Mouse (Mus musculus) brown adipose tissue, adult 24 weeks (tissue): Measurements from ENCODE around the gene Defb48. TPM values are rescaled to one million over a fixed set of nuclear protein-coding genes. Genes with fewer than 3 reads are reported as not detected.
A peak's percentile ranks its signal among the peaks of the same experiment; 100 is the strongest.

Experiments used
- H3K27ac ChIP-seq: fragments of 200-500 bp; replicated peaks from 2 replicates; pipeline ENCODE4 v1.5.1; 2012; ENCODE audit warnings: low read depth, mild to moderate bottlenecking, low read length
- H3K4me1 ChIP-seq: fragments of 200-500 bp; 2 replicates; pipeline ENCODE4 v1.6.1; 2012; ENCODE audit warnings: low read length, mixed read lengths; ENCODE audit not compliant: control insufficient read depth, insufficient read depth, insufficient read length
- H3K4me3 ChIP-seq: fragments of 200-500 bp; 2 replicates; pipeline ENCODE4 v1.5.1; 2012; ENCODE audit warnings: low read depth, mild to moderate bottlenecking, low read length, moderate library complexity; ENCODE audit not compliant: insufficient read depth
- polyA plus RNA-seq: library from polyadenylated mRNA; stranded (reverse); fragments of >200 nt; gene quantifications from 2 replicates; pipeline ENCODE4 v1.2.4, GENCODE M21; 2012; ENCODE audit not compliant: missing spikeins, insufficient read depth, insufficient read length

The Defb48 gene
- polyA plus RNA-seq = not detected in 2 replicates

- H3K27ac ChIP-seq = no peak within 1 kb of the TSS
These were observed at the start of gene Defb48 for GRCm38 (mm10) chr14:62984410-62984809. TSS of gene Defb48 (minus strand) at chr14:62984510.

GRCm38 (mm10) chr14:63020524-63021156 is 36.3 kb upstream of the Defb48 start:
- Histone ChIP-seq H3K27ac (no peak overlapping the region), H3K4me1 (no peaks in the 10 kb centered on the region), H3K4me3 (no peak overlapping the region)

More at GRCm38 (mm10) chr14:62984410-62984809, at the start of gene Defb48:
- Histone ChIP-seq H3K4me1 (no peaks in the 10 kb centered on the region), H3K4me3 (no peak within 1 kb of the TSS)

GRCm38 (mm10) chr14:63014667-63015066 is 30.4 kb upstream of the Defb48 start:
- no peak overlapping the region for H3K4me3 ChIP-seq
- H3K4me1 ChIP-seq = no peaks in the 10 kb centered on the region
- no peak overlapping the region for H3K27ac ChIP-seq

GRCm38 (mm10) chr14:63013082-63013481 is 28.8 kb upstream of the Defb48 start:
- Histone ChIP-seq H3K4me3 (no peak overlapping the region), H3K27ac (no peak overlapping the region), H3K4me1 (no peaks in the 10 kb centered on the region)

- H3K27ac ChIP-seq = no peak within 1 kb of the TSS
- no peak within 1 kb of the TSS for H3K4me3 ChIP-seq
- no peaks in the 10 kb centered on the region for H3K4me1 ChIP-seq
These were observed 27.2 kb upstream of the Defb48 start, which contains the start of gene Defb43 for GRCm38 (mm10) chr14:63011471-63011870. TSS of gene Defb43 (plus strand) at chr14:63011771.

- Histone ChIP-seq H3K4me3 (no peak overlapping the region), H3K27ac (no peak overlapping the region)
These were observed 18.3 kb upstream of the Defb48 start for GRCm38 (mm10) chr14:63002588-63002987.

GRCm38 (mm10) chr14:62998977-62999376 is 14.7 kb upstream of the Defb48 start:
- no peaks in the 10 kb centered on the region for H3K4me1 ChIP-seq
- H3K4me3 ChIP-seq = no peak overlapping the region
- no peak overlapping the region for H3K27ac ChIP-seq

More at GRCm38 (mm10) chr14:63002588-63002987, 18.3 kb upstream of the Defb48 start:
- H3K4me1 ChIP-seq = no peaks in the 10 kb centered on the region

GRCm38 (mm10) chr14:62997777-62998176 is 13.5 kb upstream of the Defb48 start, which contains the start of gene Defb47:
TSS of gene Defb47 (plus strand) at chr14:62998077.
- H3K27ac ChIP-seq = no peak within 1 kb of the TSS
- H3K4me1 ChIP-seq = no peaks in the 10 kb centered on the region
- H3K4me3 ChIP-seq = no peak within 1 kb of the TSS

GRCm38 (mm10) chr14:62991849-62992510 is 7.7 kb upstream of the Defb48 start:
- Histone ChIP-seq H3K27ac (no peak overlapping the region), H3K4me1 (no peaks in the 10 kb centered on the region), H3K4me3 (no peak overlapping the region)

GRCm38 (mm10) chr14:62991271-62991670 is 7.0 kb upstream of the Defb48 start:
- no peak overlapping the region for H3K4me3 ChIP-seq
- H3K27ac ChIP-seq = no peak overlapping the region
- no peaks in the 10 kb centered on the region for H3K4me1 ChIP-seq

GRCm38 (mm10) chr14:62979815-62980214 is 4.5 kb downstream of the Defb48 start:
- Histone ChIP-seq H3K27ac (no peak overlapping the region), H3K4me3 (no peak overlapping the region), H3K4me1 (no peaks in the 10 kb centered on the region)

- Histone ChIP-seq H3K27ac (no peak overlapping the region), H3K4me3 (no peak overlapping the region), H3K4me1 (no peaks in the 10 kb centered on the region)
These were observed 9.3 kb downstream of the Defb48 start for GRCm38 (mm10) chr14:62975046-62975445.

GRCm38 (mm10) chr14:62965811-62966520 is 18.3 kb downstream of the Defb48 start:
- no peak overlapping the region for H3K27ac ChIP-seq
- H3K4me3 ChIP-seq = peak overlapping the region; percentile 40
- 0 out of 2 replicates have a peak, but pooled peaks cover 2% of the 10 kb centered on the region for H3K4me1 ChIP-seq

- Histone ChIP-seq H3K4me3 (no peak overlapping the region), H3K27ac (no peak overlapping the region), H3K4me1 (0 out of 2 replicates have a peak, but pooled peaks cover 2% of the 10 kb centered on the region)
These were observed 19.0 kb downstream of the Defb48 start for GRCm38 (mm10) chr14:62965342-62965741.

- Histone ChIP-seq H3K4me3 (no peak overlapping the region), H3K4me1 (0 out of 2 replicates have a peak, but pooled peaks cover 2% of the 10 kb centered on the region), H3K27ac (no peak overlapping the region)
These were observed 20.7 kb downstream of the Defb48 start for GRCm38 (mm10) chr14:62963632-62964031.
